Mouse (Mus musculus): ENCODE results near the gene Frmd5.

DNA sequence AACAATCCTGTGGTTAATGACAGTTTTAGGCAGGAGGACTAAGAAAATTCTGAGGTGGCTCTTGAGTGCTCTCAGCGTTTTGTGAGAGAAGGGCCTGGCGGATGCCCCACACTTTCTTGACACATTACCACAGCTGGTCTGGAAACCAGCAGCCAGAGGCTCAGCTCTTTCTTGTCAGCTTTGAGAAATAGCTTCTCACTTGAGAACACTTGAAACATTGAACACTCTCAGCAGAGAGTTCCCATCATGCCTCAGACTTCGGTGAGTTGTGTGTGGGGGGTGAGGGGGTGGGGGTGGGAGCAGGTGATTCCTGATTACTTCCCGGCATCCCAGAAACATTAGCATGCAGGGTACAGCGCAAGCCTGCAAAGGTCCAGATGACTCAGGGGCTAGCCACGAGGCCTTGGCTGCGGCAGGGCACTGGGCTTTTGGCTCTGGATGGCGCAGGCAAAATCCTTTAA, 231.1 kb downstream of the Frmd5 start:
- TF ChIP-seq CTCF (IDR thresholded peaks at IDR 0.05; ENCODE audit: low read depth) (no peak), EP300 (optimal IDR thresholded peaks at IDR 0.05) (no peak)

Data from stomach, postnatal 0 days (tissue).